Mouse (Mus musculus): ENCODE results near the gene Boc.

Gene Boc

DNA sequence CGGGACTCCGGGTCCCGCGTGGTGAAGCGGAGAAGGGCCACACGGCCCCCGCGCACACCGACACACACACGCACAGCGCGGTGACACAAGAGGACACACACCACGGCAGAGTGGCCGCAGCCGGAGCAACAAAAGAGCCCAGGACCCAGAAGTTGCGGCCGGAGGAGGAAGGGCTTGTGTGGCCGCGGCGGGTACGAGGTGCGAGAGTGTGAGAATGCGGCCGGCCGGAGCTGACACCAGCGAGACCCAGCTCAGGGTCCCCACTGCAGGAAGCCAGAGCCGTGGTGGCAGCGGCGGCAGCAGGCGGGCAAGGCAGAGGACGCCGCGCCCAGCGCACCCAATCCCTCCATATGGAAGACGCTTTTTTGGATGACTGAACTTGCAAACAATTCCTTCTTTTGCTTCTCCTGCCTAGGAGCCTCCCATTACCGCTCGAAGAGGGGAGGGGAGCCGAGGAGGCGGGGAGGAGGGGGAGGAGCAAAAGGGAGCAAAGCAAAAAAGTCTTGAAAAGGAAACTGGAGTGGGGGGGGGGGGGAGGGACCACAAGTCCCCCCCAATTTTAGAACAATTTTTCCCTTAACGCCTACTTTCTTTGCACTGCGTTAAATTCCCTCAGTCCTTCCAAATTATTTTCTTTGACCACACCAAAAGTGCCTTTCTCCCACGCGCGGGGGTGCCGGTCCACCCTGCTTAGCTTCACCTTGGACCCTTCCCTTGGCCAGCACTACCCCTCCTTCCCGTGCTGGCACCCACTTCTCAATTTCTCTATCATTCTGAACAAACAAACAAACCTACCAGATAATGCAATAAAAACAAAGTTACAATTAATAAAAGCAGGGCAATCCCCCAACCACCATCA, at the start of gene Boc:
Gene Boc, minus strand, starts transcription at position 427 of the 859 bp plus-strand sequence.
- no peak for DNase-seq (ENCODE audit: low spot score)

DNA sequence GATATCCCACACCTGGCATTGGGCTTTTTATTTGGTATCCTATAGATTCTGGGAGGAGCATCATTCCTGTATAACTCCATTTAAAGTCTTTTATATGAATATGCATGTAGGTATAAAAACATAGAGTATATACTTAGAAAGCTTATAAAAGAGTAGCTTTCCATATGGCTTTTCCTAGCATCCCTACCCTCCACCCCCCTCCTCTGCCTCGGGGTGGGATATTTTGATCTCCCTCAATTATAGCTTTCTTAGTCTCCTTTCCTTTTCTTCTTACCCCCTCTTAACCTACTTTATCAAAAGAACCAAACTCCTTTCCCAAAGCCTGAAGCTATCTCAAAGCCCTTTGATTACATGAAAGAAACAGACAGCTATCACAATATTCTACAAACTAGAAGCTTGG, 47.9 kb upstream of the Boc start:
- DNase-seq (ENCODE audit: low spot score): no peak

DNA sequence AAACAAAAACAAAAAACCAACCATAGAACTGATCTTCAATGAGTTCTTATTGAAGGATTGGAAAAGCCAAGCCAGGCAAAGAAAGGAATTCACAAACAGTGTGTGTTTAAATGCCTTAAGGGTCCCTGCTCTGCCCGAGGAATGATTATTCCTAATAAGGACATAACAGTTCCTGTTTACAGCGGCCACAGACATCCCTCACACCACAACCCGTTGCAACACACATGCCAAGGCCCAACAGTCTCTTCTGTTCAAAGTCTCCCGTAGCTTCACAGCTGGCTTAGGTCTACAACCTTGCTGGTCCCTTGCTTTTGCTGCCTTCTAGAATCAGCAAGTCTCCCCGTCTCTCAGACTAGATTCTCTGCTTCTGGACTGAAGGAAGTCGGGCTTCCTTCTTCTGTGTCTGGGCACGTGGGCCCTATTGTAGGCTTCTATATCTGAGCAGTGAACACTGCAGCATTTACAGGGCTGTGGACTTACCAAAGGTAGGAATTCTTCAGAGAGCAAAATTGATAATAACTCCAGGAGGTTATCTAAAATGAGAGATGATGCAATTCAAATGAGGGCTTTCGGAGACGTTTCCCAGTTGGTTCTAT, 45.4 kb upstream of the Boc start:
- no peak for DNase-seq (ENCODE audit: low spot score)

DNA sequence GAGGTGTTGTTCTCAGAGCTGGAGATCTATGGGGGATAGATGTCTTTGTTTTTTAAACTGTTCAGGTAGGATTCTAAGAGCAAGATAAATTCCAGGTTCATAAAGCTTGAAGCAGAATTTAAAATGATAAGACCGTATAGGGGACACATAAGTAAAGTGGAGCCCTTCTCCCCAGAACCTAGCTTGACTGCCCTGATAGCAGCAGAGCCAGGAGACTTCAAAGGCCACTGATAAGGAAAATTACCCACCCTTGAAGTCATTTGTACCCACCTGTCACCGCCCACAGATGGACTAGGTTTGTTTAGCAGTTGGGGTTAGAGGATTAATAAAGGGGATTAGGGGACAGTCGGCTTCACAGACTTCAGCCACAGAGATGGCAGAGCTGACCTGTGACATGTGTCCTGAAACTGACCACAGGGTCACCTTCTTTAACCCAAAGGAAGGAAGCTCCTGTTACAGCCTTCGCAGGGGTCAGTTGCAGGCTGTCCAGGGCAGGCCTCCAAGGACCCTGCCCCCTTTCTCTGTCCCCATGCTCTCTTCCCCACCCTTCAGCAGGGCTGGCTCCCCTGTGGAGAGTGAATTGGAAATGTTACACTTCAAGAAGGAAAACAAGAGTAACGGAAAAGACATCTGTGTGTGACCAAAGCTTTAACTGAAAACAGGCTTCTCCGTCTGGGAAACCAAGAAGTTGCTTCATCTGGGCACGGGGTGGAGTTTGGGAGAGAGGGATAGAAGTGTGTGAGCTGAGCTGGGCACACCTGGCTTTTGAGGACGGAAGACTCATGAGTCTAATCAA, 43.5 kb upstream of the Boc start:
- no peak for DNase-seq (ENCODE audit: low spot score)

DNA sequence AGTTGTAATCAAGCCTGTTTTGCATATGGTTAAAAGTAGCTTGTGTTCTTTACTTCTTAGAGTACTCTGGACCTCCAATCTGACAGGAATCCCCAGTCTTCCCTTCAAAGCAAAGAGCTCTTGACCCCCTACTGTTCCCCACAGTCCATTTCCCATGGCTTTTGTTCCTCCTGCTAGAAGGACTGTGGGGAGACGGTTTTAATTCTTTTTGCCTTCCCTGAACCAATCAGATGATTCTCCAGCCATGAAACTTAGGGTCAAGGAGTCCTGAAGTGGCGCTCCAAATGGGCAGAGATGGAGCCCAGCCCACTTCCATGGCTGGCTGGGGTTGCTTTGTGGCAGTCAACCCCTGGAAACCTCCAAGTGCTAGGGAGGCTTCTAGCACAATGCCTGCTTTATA, 42.5 kb upstream of the Boc start:
- DNase-seq (ENCODE audit: low spot score): no peak

DNA sequence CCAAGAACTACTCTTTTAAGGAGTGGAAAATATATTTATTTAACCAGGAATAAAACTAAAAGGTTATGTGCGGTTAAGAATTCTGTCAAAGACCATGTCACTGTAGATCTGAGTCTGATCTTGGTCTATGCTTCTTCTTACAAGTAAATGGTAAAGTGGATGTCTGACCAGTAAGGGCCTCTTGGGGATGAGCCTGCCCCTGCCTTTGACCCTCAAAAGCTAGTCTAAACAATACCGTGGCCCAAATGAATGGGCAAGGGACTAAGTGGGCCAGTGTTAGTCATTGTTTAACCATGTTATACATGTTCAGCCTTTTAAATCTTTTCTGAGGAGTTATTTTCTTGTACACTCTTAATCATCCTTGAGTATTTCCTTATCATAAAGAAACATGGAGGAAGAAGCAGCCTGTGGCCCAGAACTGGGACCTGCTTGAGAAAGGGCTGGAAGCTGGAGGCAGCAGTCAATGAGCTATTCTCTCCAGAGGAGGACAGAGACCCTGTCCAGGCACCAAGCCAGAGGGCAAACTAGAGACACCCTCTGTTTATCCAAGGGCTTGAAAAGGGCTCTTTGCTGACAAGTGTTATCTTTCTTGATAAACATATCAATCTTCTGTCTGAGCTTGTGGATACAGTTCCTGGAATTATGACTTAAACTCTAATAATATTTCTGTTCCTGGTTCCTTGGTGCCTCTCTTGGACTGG, 38.6 kb upstream of the Boc start:
- DNase-seq (ENCODE audit: low spot score): no peak

DNA sequence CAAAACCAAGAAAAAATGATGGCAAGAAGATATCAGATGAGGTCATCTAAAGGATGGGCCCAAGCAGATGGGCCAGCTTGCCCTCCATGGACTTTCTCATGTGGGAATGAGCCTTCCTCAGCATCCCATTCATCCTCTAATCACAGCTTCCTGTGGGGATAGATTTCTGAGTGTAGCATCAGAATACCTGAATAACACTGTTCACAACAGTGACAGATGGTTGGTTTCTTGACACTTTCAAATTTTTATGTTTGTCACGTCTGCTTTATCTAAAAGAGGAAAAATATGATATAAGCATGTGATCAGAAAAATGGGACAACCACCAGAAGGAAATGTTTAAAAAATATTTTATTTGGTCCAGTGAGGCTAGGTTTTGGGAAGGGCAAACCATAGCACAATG, 30.8 kb upstream of the Boc start:
- no peak for DNase-seq (ENCODE audit: low spot score)

DNA sequence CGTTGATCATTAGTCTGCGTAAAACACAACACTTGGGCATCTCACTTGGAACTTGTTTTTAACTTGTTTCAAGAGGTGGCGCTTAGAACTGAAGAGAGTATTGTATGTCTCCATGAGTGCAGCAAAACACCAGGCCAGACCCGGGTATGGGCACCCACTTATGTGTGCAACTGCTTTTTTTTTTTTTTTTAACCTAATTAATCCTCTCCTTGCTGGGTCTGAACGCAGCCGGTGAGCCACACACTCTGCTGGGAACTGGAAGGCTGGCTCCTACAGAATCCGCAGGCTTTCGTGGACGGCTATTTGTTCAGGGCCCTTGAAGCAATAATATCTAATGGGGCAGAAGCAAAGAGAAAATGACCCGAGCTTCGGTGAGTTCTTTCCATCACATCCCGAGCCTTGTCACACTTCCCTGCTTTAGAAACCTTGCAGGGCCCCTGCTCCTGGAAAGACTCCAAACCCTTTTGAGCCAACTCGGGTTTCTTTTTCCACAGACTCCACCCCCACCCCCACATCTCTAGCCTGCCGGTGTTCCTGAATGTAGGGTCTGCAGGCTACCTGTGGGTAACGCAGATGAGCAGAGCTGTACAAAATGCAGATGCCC, 20.8 kb upstream of the Boc start:
- DNase-seq (ENCODE audit: low spot score): no peak

DNA sequence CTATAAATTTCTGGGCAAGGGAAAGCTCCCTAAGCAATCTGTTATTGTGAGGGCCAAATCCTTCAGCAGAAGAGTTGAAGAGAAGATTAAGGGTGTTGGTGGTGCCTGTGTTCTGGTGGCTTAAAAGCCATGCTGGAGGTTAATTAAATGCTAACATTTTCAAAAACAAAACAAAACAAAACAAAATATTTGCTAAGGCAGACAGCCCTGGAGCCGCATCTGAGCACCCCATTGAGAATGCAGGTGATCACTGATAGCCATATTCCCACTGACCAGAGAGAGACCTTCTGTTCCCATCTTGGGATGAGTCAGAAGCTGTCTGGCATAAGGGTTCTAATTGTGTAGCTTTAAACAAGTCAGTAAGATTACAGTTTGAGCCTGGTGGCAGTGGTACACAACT, 19.9 kb upstream of the Boc start:
- no peak for DNase-seq (ENCODE audit: low spot score)

DNA sequence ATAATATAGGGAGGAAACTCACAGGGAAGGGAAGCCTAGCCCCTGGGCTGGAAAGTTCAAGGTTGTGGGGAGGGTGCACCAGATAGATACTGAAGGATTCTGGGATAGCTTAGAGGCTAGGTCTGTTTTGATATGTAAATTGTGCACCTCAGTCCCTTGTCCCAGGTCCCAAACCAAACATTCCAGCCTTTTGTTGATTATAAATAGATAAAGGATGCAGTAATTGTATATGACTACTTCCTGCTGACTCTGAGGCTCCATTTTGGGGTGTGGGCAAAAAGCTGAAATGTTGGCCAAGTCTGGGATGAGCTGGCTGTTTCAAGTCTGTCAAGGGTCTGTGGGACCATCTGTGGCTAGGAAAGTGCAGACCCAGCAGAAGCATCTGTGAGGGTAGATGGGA, 9.4 kb upstream of the Boc start:
- no peak for DNase-seq (ENCODE audit: low spot score)

DNA sequence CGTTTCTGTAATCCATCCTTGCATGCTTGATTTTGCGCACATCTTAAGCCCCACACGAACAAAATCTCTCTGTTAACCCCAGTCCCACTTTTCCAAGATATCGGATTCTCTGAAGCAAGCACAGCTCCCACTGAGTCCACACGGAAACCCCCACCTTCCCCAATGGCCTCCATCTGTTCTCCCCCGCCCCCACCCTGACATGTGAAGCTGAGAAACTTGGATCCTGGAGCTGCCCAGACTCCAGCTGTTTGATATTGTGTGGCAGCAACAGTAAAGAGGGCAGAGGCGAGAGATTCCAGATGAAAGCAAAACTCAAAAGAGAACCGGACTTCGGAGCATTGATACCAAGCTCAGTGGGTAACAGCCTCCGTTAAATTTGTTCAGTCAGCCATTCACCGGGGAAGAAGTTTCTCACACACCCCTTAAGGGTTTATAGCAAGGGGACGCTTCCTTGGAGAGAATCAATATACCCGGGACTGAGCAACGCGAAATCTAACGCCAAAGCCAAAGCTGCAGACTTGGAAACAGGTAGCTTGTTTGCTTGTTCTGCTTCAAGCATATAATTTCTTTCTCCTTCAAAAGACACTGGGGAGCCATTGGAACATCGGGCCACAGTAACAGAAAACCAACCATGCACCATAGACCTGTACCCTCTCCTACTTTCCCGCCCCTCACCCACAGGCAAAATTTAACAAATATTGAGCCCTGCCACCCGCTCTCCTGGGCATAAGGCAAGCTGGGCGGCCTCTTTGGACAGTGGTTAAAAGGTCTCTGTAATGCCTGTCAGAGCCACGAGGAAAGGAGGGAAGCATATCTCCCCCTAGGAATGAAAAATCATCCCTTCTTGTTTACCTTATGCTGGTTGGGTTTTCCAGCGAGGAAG, 6.9 kb upstream of the Boc start:
- DNase-seq (ENCODE audit: low spot score): no peak

DNA sequence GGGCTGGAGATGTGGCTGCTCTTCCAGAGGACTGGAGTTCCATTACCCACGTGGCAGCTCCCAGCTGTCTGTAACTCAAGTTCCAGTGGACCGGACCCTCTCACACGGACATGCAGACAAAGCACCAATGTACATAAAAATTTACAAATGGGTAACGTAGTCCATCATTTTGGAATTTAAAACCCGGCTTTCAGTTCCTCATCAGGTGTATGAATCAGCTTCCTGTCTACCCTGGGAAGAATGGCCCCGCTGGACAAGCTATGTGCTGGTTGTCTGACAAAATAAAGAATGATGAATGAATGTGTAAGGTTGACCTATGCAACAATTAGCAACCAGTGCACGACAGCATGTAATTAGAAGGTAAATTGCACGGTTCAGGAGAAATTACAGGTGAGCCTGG, 5.7 kb upstream of the Boc start:
- DNase-seq (ENCODE audit: low spot score): no peak

DNA sequence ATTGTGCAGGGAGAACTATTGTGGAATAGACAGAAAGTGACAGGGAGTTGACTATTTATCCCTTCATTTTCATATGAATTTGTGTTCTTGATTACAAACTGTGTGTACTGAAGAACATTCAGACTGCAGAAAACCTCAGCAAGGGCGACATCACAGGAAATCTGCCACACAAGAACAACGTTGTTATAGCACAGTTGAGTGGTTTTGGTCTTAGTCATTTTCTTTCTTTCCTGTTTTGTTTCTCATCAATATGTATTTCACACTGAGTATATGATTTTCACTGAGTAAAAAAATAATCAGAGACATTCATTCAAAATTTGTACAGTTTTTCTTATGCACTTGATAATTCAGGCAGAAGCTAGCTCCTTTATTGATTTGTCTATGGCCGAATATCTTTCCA, 3.4 kb upstream of the Boc start:
- no peak for DNase-seq (ENCODE audit: low spot score)

DNA sequence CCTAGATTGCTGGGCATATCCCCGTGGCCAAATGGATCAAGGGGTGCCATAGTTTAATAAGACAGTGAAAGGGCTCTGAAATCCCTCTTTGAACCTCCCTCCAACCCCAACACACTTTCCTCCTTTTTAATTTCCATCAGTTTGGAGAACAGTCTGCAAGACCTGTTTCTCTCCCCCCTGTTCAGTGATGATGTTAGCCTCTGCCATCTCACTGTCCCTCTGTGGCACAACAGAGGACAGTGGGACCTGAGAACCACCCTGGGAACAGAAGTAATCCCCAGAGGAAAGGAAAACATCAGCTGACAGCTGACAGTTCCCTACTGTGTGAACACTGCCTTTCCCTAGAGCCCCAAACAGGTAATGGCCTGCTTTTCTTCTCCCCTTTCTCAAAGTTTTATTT, 1.5 kb upstream of the Boc start:
- no peak for DNase-seq (ENCODE audit: low spot score)

DNA sequence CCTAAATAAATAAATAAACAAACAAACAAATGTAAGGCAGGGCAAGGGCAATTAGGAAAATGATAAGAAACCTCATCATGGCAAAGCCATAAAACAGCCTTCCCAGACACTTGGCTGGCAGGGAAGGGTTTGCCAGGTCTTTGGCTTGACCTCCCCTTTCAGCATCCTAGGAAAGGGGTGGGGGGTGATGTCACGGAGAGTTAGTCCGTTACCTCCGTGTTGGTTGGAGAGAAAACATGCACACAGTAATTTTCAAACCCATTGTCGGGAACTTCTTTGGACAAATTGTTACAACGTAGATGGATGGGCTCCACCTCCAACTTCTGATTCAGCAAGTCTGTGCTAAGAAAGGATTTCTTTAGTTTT, 616 bp upstream of the Boc start:
- no peak for DNase-seq (ENCODE audit: low spot score)

DNA sequence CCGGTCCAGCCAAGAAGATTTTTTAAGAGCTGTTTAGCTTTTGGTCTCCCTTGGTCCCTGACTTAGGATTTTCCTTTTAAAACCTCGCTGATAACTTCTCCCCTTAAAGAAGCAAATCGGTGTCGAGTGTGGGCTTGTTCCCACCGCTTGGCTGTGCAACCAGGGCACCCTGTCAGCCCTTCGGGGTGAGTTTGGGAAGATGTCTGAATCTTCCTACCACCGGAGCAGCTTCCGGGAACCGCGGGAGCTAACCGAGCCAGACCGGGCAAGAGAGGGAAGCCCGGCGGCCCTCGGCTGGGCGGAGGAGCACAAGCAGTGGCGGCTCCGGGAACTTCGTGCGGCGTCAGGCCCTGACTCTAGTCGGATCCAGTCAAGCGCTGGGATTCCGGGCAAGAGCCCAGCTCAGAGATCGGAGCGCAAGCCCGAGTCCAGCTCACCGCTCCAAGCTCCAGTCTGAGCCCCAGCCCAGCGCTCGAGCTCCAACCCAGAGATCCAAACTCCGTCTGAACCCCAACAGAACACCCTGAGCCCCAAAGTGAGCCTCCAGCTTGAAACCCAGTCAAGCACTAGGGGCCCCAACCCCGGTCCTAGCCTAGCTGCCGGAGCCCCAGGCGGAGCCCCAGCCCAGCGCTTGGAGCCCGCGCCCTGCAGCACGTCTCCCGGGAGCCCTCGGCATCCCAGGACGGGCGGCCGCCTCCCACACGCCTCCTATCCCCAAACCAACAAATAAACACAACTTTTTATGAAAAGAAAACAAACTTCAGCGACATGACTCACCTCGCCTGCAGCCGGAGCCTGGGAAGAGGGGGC, 831 bp downstream of the Boc start:
- DNase-seq (ENCODE audit: low spot score): no peak

DNA sequence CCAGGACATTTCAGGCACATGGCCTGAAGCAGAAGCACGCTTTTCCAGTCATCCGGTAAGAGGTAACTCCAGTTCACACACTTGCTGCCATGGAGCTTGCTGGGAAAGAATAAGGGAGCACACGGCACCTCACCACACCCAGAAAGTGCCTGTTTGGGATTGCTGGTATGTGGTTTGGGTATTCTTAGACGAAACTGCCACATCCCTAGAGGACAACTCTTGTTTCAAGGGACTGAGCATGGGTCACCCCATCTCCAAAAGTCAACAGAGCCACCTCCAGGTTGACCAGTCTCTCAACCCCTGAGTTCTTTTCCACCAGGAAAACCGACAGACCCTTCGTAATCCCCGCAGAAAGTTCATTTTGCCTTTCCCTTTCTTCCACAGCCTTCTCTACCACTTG, 1.6 kb downstream of the Boc start:
- no peak for DNase-seq (ENCODE audit: low spot score)

DNA sequence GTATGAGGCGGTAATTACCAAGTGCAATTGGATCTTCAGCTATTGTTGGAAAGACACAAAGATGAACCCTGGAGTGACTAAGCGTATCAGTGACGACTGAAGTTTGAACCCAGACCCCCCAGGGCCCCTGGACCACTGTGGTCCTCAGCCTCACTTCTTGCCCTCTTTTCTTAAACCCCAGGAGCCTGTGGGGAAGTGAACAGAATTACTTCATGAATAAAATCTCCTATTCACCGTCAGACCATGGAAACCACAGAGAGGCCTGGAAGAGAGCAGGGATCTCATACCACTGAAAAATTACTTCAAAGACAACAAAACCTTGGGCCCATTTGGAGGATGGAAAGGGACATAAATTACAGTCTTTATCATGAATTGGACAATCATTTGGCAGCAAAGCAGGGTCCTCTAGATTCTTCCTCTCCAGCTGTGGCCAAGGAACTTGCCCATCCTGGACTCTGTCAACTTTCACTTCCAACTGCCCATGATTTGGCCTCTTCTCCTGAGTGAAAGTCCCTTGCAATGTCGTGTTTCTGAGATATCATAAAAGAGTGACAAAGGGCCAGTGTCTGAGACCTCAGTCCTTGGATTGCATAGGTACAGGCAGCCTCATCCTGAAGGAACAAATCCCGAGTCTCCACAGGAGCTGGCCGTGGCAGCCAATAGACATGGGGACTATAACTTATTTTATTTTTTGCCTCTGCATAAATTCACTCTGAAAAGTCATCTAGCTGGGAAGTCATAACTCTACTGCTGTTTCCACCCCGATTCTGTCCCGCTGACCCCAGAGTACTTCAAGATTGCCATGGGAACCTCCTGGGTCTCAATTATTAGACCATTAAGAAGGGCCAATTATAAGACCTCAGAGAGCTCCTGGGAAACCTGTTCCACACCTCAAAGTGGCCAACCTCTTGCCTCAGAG, 2.6 kb downstream of the Boc start:
- no peak for DNase-seq (ENCODE audit: low spot score)

DNA sequence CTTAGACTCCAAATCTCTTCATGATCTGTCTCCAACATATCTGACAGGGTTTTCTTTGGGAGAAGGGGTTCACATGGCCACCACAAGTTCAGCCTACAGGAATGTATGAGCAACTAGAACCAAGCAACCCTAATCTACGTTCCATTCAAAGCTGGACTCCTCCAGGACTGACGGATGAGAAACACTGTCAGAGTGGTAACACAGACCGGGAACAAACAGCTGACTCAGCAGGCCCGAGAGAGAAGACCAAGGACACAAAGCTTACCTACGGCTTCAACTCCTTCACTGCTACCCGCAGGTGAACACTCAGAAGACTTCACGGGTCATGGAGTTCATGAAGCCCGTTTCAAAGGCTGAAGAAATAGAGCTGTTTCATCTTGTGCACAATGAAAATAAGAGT, 4.8 kb downstream of the Boc start:
- DNase-seq (ENCODE audit: low spot score): no peak

Measured in spleen, adult 12 weeks (tissue).